Mouse (Mus musculus) intestine, postnatal 0 days (tissue): ENCODE measurements at regions not wholly inside any gene's neighbourhood (a gene's known extent, or its start where the extent isn't known, plus 50 kb on each side); places are given as distances from the start of the nearest gene placed in this dataset.

ENCODE experiments used
- ATAC-seq: fragments of 200-750 bp; cut with Nextera tagmentation; 2 replicates; pipeline ENCODE4 v1.8.0; 2017; ENCODE audit warnings: mild to moderate bottlenecking, moderate TSS enrichment, moderate library complexity
- H3K27ac ChIP-seq: fragments of 300-500 bp; sonication (generic); 2 replicates; pipeline ENCODE4 v1.5.1; 2014; ENCODE audit warnings: mild to moderate bottlenecking, low read depth, low read length, moderate library complexity
- H3K27me3 ChIP-seq: fragments of 300-500 bp; sonication (generic); replicated peaks from 2 replicates; pipeline ENCODE4 v1.6.1; 2014; ENCODE audit warnings: low read length, mixed read lengths; ENCODE audit not compliant: control insufficient read depth, insufficient read depth
- H3K36me3 ChIP-seq: fragments of 300-500 bp; sonication (generic); 2 replicates; pipeline ENCODE4 v1.6.1; 2014; ENCODE audit warnings: mild to moderate bottlenecking, moderate library complexity; ENCODE audit not compliant: control insufficient read depth, insufficient read depth
- H3K4me1 ChIP-seq: fragments of 300-500 bp; sonication (generic); replicated peaks from 2 replicates; pipeline ENCODE4 v1.6.1; 2014; ENCODE audit warnings: antibody characterized with exemption, low read length, mixed read lengths; ENCODE audit not compliant: control insufficient read depth, insufficient read depth
- H3K4me2 ChIP-seq: fragments of 300-500 bp; sonication (generic); replicated peaks from 2 replicates; pipeline ENCODE4 v1.6.1; 2014; ENCODE audit warnings: low read depth, mild to moderate bottlenecking, moderate library complexity
- H3K4me3 ChIP-seq: fragments of 300-500 bp; sonication (generic); 2 replicates; pipeline ENCODE4 v1.5.1; 2014; ENCODE audit warnings: low read depth, low read length
- H3K9ac ChIP-seq: fragments of 300-500 bp; sonication (generic); 2 replicates; pipeline ENCODE4 v1.6.1; 2014; ENCODE audit warnings: mild to moderate bottlenecking, low read depth, low read length
- H3K9me3 ChIP-seq: fragments of 300-500 bp; sonication (generic); 2 replicates; pipeline ENCODE4 v1.6.1; 2016; ENCODE audit warnings: mixed run types; ENCODE audit not compliant: control insufficient read depth
- CTCF ChIP-seq: sonication (generic); IDR thresholded peaks from 2 replicates; pipeline ENCODE4 v1.5.1; 2016; ENCODE audit warnings: low read depth, mild to moderate bottlenecking, control low read depth, antibody characterized with exemption, moderate library complexity
- WGBS: fragments of 180-500 bp; shearing (Covaris S2); extraction: QIAGEN DNeasy Blood & Tissue Kit; methylation state at CpG from one replicate; pipeline ENCODE4 v1.1.7; 2014; 5-methylcytosine and 5-hydroxymethylcytosine counted together

DNA sequence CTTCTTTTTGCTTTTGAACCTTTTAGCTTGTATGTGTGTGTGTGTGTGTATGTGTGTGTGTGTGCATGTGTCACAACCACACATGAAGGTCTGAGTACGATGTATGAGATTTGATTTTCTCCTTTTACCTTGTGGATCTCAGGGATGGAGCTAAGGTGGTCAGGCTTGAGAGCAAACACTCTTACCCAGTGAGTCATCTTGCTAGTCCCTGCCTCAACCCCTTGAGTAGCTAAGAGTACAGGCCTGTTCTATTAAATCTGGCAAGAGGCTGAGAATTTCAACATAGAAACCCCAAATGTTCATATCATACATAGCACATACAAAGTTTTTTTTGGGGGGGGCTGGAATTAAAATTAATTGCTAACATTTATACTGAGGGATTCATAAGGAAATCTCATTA is 104.4 kb downstream of the Ppp4r2 start:
- H3K4me2 ChIP-seq: no peak overlapping the region
- H3K27ac ChIP-seq: no peak overlapping the region
- whole genome bisulfite sequencing: 94% methylated on average over 1 of the region's 1 CpGs
- H3K9me3 ChIP-seq: no peaks in the 10 kb centered on the region
- ATAC-seq: no peak
- H3K4me1 ChIP-seq: no peaks in the 10 kb centered on the region
- H3K36me3 ChIP-seq: no peaks in the 10 kb centered on the region
- no peaks in the 10 kb centered on the region for H3K27me3 ChIP-seq
- no peak overlapping the region for H3K4me3 ChIP-seq
- no peak for TF ChIP-seq CTCF
- no peak overlapping the region for H3K9ac ChIP-seq

DNA sequence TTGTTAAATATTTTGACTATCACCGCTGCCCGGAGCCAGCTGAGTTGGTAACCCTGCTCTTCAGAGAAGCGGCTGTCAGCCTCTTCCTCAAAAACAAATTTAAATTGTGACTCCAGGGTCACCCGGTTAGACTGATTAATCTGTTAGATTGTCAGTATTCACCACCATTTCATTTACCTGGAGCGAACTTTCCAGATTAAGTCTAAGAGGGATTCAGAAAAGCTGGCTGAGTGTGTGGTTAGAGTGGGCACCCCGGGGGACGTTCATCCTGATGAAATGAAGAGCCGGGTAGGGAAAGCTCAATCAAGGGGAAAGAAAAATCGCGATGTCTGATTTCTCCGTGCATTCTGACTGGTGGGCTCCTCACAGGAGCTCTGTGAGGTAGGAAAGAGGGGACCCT is 105.0 kb downstream of the Ppp4r2 start:
- Histone ChIP-seq H3K4me1 (no peaks in the 10 kb centered on the region), H3K4me2 (no peak overlapping the region), H3K27ac (no peak overlapping the region), H3K36me3 (no peaks in the 10 kb centered on the region), H3K4me3 (no peak overlapping the region), H3K9me3 (no peaks in the 10 kb centered on the region), H3K9ac (no peak overlapping the region), H3K27me3 (no peaks in the 10 kb centered on the region)
- WGBS: 77% methylated on average over 11 of the region's 11 CpGs
- no peak for ATAC-seq
- no peak for TF ChIP-seq CTCF

DNA sequence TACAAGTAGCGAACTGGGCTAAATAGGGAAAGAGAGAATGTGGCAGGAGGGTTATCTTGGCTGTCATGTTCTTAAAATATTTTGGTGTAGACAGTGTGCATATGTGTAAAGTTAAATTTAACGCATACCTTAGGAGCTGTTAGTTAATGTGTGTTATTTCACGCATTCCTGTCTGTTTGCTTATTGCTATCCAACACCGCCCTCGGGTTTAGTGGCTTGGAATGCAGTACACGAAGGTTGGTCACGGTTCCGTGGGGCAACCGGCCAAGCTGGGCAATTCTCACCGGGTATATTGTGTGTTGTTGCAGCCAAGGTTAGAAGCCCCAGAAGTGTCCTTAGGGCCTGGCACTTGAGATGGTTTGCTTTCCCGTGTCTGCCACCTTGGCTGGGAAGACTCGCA is 105.6 kb downstream of the Ppp4r2 start:
- Histone ChIP-seq H3K9me3 (no peaks in the 10 kb centered on the region), H3K4me2 (no peak overlapping the region), H3K4me1 (no peaks in the 10 kb centered on the region), H3K27ac (no peak overlapping the region), H3K4me3 (no peak overlapping the region), H3K36me3 (no peaks in the 10 kb centered on the region), H3K9ac (no peak overlapping the region), H3K27me3 (no peaks in the 10 kb centered on the region)
- no peak for ATAC-seq
- WGBS: 72% methylated on average over 12 of the region's 12 CpGs
- no peak for TF ChIP-seq CTCF

DNA sequence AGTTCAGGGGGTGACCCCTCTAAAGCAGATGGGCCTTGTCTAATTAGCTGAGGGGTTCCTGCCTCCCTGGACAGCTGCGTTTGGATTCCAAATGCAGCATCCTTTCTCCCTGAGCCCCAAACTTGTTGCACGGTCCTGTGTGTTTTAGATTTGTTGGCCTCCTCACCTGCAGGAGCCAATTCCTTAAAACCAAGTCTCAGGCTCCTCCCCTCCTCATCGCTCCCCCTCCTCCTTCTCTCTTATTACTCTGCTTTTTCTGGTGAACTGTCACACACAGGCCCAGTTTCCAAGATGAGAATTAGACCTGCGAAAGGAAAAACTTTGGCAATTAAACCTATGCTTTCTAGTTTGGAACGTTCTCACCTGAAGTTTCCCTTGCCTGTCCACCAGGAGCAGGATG is 106.3 kb downstream of the Ppp4r2 start:
- H3K27me3 ChIP-seq: no peaks in the 10 kb centered on the region
- H3K4me3 ChIP-seq: no peak overlapping the region
- ATAC-seq: no peak
- H3K4me2 ChIP-seq: no peak overlapping the region
- no peaks in the 10 kb centered on the region for H3K36me3 ChIP-seq
- TF ChIP-seq CTCF: no peak
- no peak overlapping the region for H3K27ac ChIP-seq
- H3K9ac ChIP-seq: no peak overlapping the region
- no peaks in the 10 kb centered on the region for H3K4me1 ChIP-seq
- no peaks in the 10 kb centered on the region for H3K9me3 ChIP-seq
- 84% methylated on average over 5 of the region's 5 CpGs for WGBS

DNA sequence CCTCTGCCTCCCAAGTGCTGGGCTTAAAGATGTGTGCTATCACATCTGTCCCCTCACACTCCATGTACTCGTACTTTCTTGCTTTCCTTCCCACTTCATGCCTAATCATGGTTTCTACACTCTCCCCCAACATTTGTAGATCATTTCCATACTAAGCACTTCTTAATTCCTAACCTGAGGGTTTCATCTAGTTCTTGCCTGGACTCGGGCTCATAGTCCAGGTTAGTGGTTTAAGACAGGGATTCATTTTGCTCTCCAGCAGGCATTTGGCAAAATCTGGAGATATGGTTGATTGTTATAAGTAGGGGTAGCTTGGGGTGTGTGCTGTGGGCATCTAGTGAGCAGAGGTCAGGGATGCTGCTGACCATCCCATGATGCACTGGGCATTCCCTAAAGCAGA is 108.3 kb downstream of the Ppp4r2 start:
- H3K4me3 ChIP-seq: no peak overlapping the region
- H3K27ac ChIP-seq: no peak overlapping the region
- H3K4me1 ChIP-seq: no peaks in the 10 kb centered on the region
- no peak overlapping the region for H3K4me2 ChIP-seq
- TF ChIP-seq CTCF: no peak
- 75% methylated on average over 2 of the region's 2 CpGs for WGBS
- no peak overlapping the region for H3K9ac ChIP-seq
- H3K27me3 ChIP-seq: no peaks in the 10 kb centered on the region
- no peaks in the 10 kb centered on the region for H3K36me3 ChIP-seq
- H3K9me3 ChIP-seq: no peaks in the 10 kb centered on the region
- no peak for ATAC-seq

DNA sequence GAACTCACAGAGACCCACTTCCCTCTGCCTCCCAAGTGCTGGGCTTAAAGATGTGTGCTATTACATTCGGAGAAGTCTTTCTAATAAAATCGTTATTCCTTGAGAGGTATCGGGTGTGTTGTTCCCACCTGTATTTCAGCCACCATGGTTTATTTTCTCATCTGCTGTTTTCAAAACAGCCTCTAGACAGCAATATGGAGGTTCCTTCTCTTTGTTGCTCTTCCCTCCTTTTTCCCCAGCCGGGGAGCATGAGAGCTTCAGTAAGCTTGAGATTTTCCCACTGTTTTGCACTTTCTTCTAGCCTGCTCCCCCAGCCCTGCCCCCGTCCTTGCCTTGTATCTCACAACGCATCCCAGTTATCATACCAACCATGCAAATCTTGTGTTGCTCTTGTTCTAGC is 109.5 kb downstream of the Ppp4r2 start:
- no peak for TF ChIP-seq CTCF
- H3K9me3 ChIP-seq: no peaks in the 10 kb centered on the region
- 86% methylated on average over 6 of the region's 6 CpGs for WGBS
- H3K4me3 ChIP-seq: no peak overlapping the region
- no peak overlapping the region for H3K9ac ChIP-seq
- no peaks in the 10 kb centered on the region for H3K4me1 ChIP-seq
- no peaks in the 10 kb centered on the region for H3K27me3 ChIP-seq
- no peaks in the 10 kb centered on the region for H3K36me3 ChIP-seq
- no peak for ATAC-seq
- no peak overlapping the region for H3K4me2 ChIP-seq
- H3K27ac ChIP-seq: no peak overlapping the region

DNA sequence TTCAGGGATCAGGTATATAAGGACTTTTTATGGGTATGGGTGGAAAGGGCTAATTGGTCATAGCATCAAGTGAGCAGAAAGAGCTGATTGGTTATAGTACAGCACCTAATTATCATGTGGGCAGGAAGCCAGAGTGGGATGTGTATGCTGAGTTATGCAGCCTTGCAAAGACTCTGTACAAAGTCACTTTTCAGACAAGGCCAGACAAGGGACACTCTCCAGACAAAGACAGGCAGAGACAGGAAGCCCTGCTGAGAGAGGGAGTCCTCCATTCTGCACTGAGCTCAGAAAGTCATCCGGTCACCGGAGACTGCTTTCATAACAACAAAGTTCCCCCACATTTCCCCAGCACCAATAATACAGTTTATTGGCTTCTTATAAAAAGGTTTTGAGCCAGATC is 112.4 kb downstream of the Ppp4r2 start:
- Histone ChIP-seq H3K9me3 (no peaks in the 10 kb centered on the region), H3K27me3 (no peaks in the 10 kb centered on the region), H3K9ac (no peak overlapping the region), H3K36me3 (no peaks in the 10 kb centered on the region), H3K4me1 (no peaks in the 10 kb centered on the region), H3K4me3 (no peak overlapping the region), H3K4me2 (no peak overlapping the region), H3K27ac (no peak overlapping the region)
- 81% methylated on average over 2 of the region's 2 CpGs for WGBS
- no peak for TF ChIP-seq CTCF
- no peak for ATAC-seq
